Mouse (Mus musculus) limb, embryonic 12.5 days (tissue): ENCODE results near the gene Tmem135. TPM values are rescaled to one million over a fixed set of nuclear protein-coding genes. Genes with fewer than 3 reads are reported as not detected.

Experiments used
- ATAC-seq: fragments of 200-750 bp; cut with Nextera tagmentation; 2 replicates; pipeline ENCODE4 v1.8.0; 2017; ENCODE audit warnings: low read depth, moderate TSS enrichment; ENCODE audit not compliant: insufficient number of reproducible peaks, insufficient read depth, low FRiP score, low TSS enrichment
- H3K27ac ChIP-seq: fragments of 300-500 bp; sonication (generic); 2 replicates; pipeline ENCODE4 v1.5.1; 2016; ENCODE audit warnings: mild to moderate bottlenecking, moderate library complexity
- H3K27me3 ChIP-seq: fragments of 300-500 bp; sonication (generic); 2 replicates; pipeline ENCODE4 v1.6.1; 2016; ENCODE audit warnings: mild to moderate bottlenecking, moderate library complexity
- H3K36me3 ChIP-seq: fragments of 300-500 bp; sonication (generic); 2 replicates; pipeline ENCODE4 v1.6.1; 2016; ENCODE audit warnings: mild to moderate bottlenecking, moderate library complexity
- H3K4me1 ChIP-seq: fragments of 300-500 bp; sonication (generic); replicated peaks from 2 replicates; pipeline ENCODE4 v1.6.1; 2016
- H3K4me2 ChIP-seq: fragments of 300-500 bp; sonication (generic); 2 replicates; pipeline ENCODE4 v1.6.1; 2016; ENCODE audit warnings: mild to moderate bottlenecking, moderate library complexity
- H3K4me3 ChIP-seq: fragments of 300-500 bp; sonication (generic); replicated peaks from 2 replicates; pipeline ENCODE4 v1.5.1; 2016; ENCODE audit warnings: mild to moderate bottlenecking
- H3K9ac ChIP-seq: fragments of 300-500 bp; sonication (generic); replicated peaks from 2 replicates; pipeline ENCODE4 v1.6.1; 2016; ENCODE audit warnings: mild to moderate bottlenecking, moderate library complexity
- H3K9me3 ChIP-seq: fragments of 300-500 bp; sonication (generic); 2 replicates; pipeline ENCODE4 v1.6.1; 2016; ENCODE audit warnings: mild to moderate bottlenecking, moderate library complexity
- WGBS: fragments of 180-500 bp; shearing (Covaris S2); methylation state at CpG from one replicate; pipeline ENCODE4 v1.1.7; 2016; 5-methylcytosine and 5-hydroxymethylcytosine counted together
- polyA plus RNA-seq: library from polyadenylated mRNA; unstranded; fragments of >200 nt; fragmentation: Nextera tagmentation; extraction: Ambion mirVana; gene quantifications from 2 replicates; pipeline ENCODE4 v1.2.1, GENCODE M21; 2016

Gene Tmem135
- polyA plus RNA-seq, 1 experiment from 2014 or later, result 25.0 TPM

DNA sequence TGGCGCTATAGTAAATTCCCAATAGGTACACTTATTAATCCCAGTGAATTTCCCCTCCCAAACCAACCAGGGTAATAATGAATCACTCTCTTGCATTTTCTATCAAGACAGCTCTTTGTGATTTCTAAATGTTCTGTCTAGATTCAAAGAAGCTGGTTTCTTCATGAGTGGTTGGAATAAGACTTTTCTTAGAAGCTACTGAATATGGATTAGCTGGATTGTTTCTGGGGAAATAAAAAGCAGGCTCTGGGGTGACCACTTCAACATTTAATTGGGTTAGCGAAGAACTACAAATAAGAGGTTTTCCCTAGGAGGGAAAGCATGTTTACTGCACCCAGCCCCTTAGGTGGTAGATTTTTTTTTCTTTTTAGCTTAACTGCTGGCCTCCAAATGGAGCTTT, 3.3 kb downstream of the Tmem135 start:
- ATAC-seq, result no peak
- Histone ChIP-seq H3K27ac (no peak overlapping the region), H3K4me2 (no peak overlapping the region), H3K27me3 (peaks cover 4% of the 10 kb centered on the region; the same call in 1 of the 2 replicates), H3K9me3 (no peaks in the 10 kb centered on the region), H3K36me3 (no peaks in the 10 kb centered on the region), H3K9ac (no peak overlapping the region), H3K4me3 (no peak overlapping the region), H3K4me1 (peaks cover 16% of the 10 kb centered on the region)
- WGBS, result 68% methylated on average over 2 of the region's 2 CpGs

GRCm38 (mm10) chr7:89397837-89398534, 6.0 kb downstream of the Tmem135 start:
- H3K9ac ChIP-seq, result no peak overlapping the region
- no peaks in the 10 kb centered on the region for H3K9me3 ChIP-seq
- no peak overlapping the region for H3K4me3 ChIP-seq
- 67% methylated on average over 3 of the region's 3 CpGs for WGBS
- H3K27ac ChIP-seq, result no peak overlapping the region
- peaks cover 4% of the 10 kb centered on the region; the same call in 1 of the 2 replicates for H3K27me3 ChIP-seq
- no peaks in the 10 kb centered on the region for H3K36me3 ChIP-seq
- no peak for ATAC-seq
- peaks cover 13% of the 10 kb centered on the region for H3K4me1 ChIP-seq
- H3K4me2 ChIP-seq, result no peak overlapping the region

DNA sequence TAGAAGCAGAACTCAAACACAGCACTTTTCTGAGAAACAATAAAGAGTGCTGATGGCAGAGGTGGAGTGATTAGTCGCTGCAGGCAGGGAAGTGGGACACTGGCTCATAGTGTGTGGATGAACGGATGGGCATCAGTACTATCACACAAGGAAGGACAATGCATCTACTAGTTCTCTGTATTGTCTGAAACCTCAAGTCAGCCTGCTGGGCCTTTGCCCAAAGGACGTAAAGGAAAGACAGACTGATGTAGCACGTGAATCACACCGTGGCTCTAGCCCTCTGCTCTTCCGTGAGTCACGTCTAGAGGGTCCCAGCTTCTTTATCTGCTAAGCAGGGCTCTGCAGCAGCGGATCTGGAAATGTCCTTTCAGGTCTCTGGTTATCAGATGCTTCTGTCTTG, 7.6 kb downstream of the Tmem135 start:
- WGBS, result 77% methylated on average over 8 of the region's 8 CpGs
- no peak for ATAC-seq

DNA sequence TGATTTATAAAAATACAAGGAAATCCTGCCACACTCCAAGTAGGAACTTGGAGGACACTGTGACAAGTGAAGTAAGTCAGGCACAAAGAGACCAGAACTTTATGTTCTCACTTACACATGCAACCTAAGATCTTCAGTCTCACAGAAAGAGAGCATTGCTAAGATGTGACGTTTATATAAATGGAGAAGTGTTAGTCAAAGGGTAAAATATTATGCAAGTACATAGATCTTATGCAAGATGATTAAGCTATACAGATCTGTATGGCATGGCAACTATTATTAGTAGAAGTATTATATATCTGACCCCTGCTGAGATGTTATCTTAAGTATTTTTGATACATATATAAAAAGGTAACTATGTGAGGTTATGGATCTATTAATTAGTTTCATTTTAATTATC, 8.6 kb downstream of the Tmem135 start:
- H3K9me3 ChIP-seq, result no peaks in the 10 kb centered on the region
- WGBS, result 80% methylated on average over 1 of the region's 1 CpGs

More for the DNA sequence above, 7.6 kb downstream of the Tmem135 start:
- Histone ChIP-seq H3K9me3 (no peaks in the 10 kb centered on the region), H3K9ac (no peak overlapping the region), H3K4me1 (peaks cover 6% of the 10 kb centered on the region; the same call in 1 of the 2 replicates), H3K27ac (no peak overlapping the region), H3K27me3 (no peaks in the 10 kb centered on the region), H3K36me3 (no peaks in the 10 kb centered on the region), H3K4me3 (no peak overlapping the region), H3K4me2 (no peak overlapping the region)

DNA sequence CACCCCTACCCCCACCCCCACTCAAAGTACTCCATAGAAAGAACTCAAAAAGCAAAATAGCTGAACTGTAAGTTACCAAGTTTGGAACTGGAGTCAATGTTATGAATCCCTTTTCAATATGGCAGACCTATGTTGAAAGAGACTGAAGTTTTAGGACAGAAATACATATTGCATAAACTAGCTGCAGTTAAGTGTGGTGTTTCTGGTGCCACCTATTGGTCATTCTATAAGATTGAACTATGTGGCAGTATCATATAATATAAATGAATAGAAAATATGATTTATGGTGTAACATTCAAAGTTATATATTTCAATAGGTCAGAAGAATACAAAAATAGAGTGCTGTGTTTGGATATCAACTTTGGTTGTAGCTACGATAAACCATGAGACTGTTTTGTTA, 11.2 kb downstream of the Tmem135 start:
- H3K4me3 ChIP-seq, result no peak overlapping the region
- 93% methylated on average over 1 of the region's 1 CpGs for WGBS
- no peaks in the 10 kb centered on the region for H3K9me3 ChIP-seq
- H3K27ac ChIP-seq, result no peak overlapping the region
- ATAC-seq, result no peak
- no peaks in the 10 kb centered on the region for H3K27me3 ChIP-seq
- H3K4me2 ChIP-seq, result no peak overlapping the region
- H3K36me3 ChIP-seq, result no peaks in the 10 kb centered on the region
- H3K9ac ChIP-seq, result no peak overlapping the region
- no peaks in the 10 kb centered on the region for H3K4me1 ChIP-seq

More for the DNA sequence above, 8.6 kb downstream of the Tmem135 start:
- Histone ChIP-seq H3K36me3 (no peaks in the 10 kb centered on the region), H3K4me3 (no peak overlapping the region), H3K9ac (no peak overlapping the region), H3K4me2 (no peak overlapping the region), H3K27ac (no peak overlapping the region), H3K4me1 (no peaks in the 10 kb centered on the region), H3K27me3 (no peaks in the 10 kb centered on the region)
- ATAC-seq, result no peak

DNA sequence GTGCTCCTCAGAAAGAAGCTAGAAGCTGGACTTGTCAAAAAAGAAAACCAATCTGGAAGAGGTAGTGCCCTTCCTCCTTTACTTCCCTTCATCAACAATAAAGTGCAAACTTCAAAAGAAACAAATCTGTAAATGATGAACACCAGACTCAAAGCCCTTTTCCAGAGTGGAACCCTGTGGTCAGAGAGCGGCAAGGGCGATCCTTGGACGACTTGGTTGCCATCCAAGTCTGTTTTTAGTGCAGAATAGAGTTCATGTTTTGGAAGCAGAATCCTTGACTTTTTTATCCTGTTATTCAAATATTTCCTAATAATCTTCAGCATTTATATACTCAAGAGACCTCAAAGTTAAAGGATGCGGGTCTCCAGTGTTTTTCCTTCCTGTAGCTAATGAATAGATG, 11.6 kb downstream of the Tmem135 start:
- ATAC-seq, result no peak
- WGBS, result 63% methylated on average over 4 of the region's 4 CpGs
- H3K4me1 ChIP-seq, result no peaks in the 10 kb centered on the region
- H3K27ac ChIP-seq, result no peak overlapping the region
- H3K4me2 ChIP-seq, result no peak overlapping the region
- H3K27me3 ChIP-seq, result no peaks in the 10 kb centered on the region
- H3K4me3 ChIP-seq, result no peak overlapping the region
- H3K9me3 ChIP-seq, result no peaks in the 10 kb centered on the region
- H3K36me3 ChIP-seq, result no peaks in the 10 kb centered on the region
- H3K9ac ChIP-seq, result no peak overlapping the region

GRCm38 (mm10) chr7:89391831-89392230, 12.2 kb downstream of the Tmem135 start:
- no peaks in the 10 kb centered on the region for H3K36me3 ChIP-seq
- no peak overlapping the region for H3K4me3 ChIP-seq
- H3K27me3 ChIP-seq, result no peaks in the 10 kb centered on the region
- H3K9ac ChIP-seq, result no peak overlapping the region
- 79% methylated on average over 4 of the region's 4 CpGs for WGBS
- no peak for ATAC-seq
- no peak overlapping the region for H3K27ac ChIP-seq
- H3K4me1 ChIP-seq, result peaks cover 5% of the 10 kb centered on the region; the same call in 1 of the 2 replicates
- H3K4me2 ChIP-seq, result no peak overlapping the region
- no peaks in the 10 kb centered on the region for H3K9me3 ChIP-seq

GRCm38 (mm10) chr7:89391281-89391680, 12.7 kb downstream of the Tmem135 start:
- Histone ChIP-seq H3K4me1 (peaks cover 10% of the 10 kb centered on the region; the same call in 1 of the 2 replicates), H3K27me3 (no peaks in the 10 kb centered on the region)

GRCm38 (mm10) chr7:89390660-89391059, 13.4 kb downstream of the Tmem135 start:
- no peak overlapping the region for H3K27ac ChIP-seq
- no peaks in the 10 kb centered on the region for H3K27me3 ChIP-seq
- no peak overlapping the region for H3K4me2 ChIP-seq
- 75% methylated on average over 2 of the region's 2 CpGs for whole genome bisulfite sequencing
- H3K4me3 ChIP-seq, result no peak overlapping the region
- peaks cover 12% of the 10 kb centered on the region; the same call in 1 of the 2 replicates for H3K4me1 ChIP-seq
- H3K9ac ChIP-seq, result no peak overlapping the region
- H3K36me3 ChIP-seq, result no peaks in the 10 kb centered on the region
- no peaks in the 10 kb centered on the region for H3K9me3 ChIP-seq
- ATAC-seq, result no peak

More at GRCm38 (mm10) chr7:89391281-89391680, 12.7 kb downstream of the Tmem135 start:
- no peaks in the 10 kb centered on the region for H3K9me3 ChIP-seq
- H3K36me3 ChIP-seq, result no peaks in the 10 kb centered on the region
- no peak for ATAC-seq
- no peak overlapping the region for H3K4me2 ChIP-seq
- H3K27ac ChIP-seq, result no peak overlapping the region
- no peak overlapping the region for H3K4me3 ChIP-seq
- WGBS, result 87% methylated on average over 3 of the region's 3 CpGs
- H3K9ac ChIP-seq, result no peak overlapping the region

DNA sequence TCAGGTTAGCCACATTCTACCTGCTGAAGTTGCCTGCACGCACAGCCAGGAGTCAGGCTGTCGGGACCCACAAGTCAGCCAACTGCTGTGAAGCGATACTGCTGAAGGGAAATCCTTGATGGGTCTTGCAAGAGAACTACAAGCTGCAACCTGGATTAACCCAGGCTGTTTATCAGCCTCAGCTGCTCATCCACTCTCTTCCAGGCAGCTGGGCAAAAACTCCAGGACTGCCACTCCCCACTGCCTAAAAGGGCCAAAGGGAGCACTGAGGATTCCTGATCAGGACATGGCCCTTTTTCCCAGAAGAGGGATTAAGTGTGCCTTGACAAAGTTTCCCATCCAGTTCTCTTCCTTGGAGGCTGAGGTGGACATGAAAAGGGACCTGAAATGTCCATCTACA, 15.0 kb downstream of the Tmem135 start:
- no peak overlapping the region for H3K4me2 ChIP-seq
- 82% methylated on average over 3 of the region's 3 CpGs for WGBS
- H3K9me3 ChIP-seq, result no peaks in the 10 kb centered on the region
- no peak for ATAC-seq
- peaks cover 12% of the 10 kb centered on the region; the same call in 1 of the 2 replicates for H3K4me1 ChIP-seq
- H3K9ac ChIP-seq, result no peak overlapping the region
- H3K4me3 ChIP-seq, result no peak overlapping the region
- no peak overlapping the region for H3K27ac ChIP-seq
- no peaks in the 10 kb centered on the region for H3K27me3 ChIP-seq
- no peaks in the 10 kb centered on the region for H3K36me3 ChIP-seq

- H3K36me3 ChIP-seq, result no peaks in the 10 kb centered on the region
- WGBS, result 86% methylated on average over 3 of the region's 3 CpGs
- no peak overlapping the region for H3K4me3 ChIP-seq
- ATAC-seq, result no peak
- H3K4me1 ChIP-seq, result peaks cover 27% of the 10 kb centered on the region
- no peak overlapping the region for H3K9ac ChIP-seq
- H3K9me3 ChIP-seq, result no peaks in the 10 kb centered on the region
- no peak overlapping the region for H3K27ac ChIP-seq
- no peaks in the 10 kb centered on the region for H3K27me3 ChIP-seq
- no peak overlapping the region for H3K4me2 ChIP-seq
Measured at GRCm38 (mm10) chr7:89382892-89383291, 21.1 kb downstream of the Tmem135 start.
